Mouse (Mus musculus) C2C12 (cell line): ENCODE measurements at regions not wholly inside any gene's neighbourhood (a gene's known extent, or its start where the extent isn't known, plus 50 kb on each side); places are given as distances from the start of the nearest gene placed in this dataset.

Experiments
- H3K27me3 ChIP-seq: one replicate; pipeline ENCODE4 v1.6.1; 2011; ENCODE audit not compliant: control insufficient read depth, insufficient read depth, insufficient read length
- H3K36me3 ChIP-seq: one replicate; pipeline ENCODE4 v1.6.1; 2011; ENCODE audit not compliant: control insufficient read depth, insufficient read depth
- H3K4me3 ChIP-seq: one replicate; pipeline ENCODE4 v1.5.1; 2011; ENCODE audit warnings: mild to moderate bottlenecking, control low read depth; ENCODE audit not compliant: poor library complexity, insufficient read depth, severe bottlenecking
- H3K79me2 ChIP-seq: one replicate; pipeline ENCODE4 v1.6.1; 2011; ENCODE audit not compliant: control insufficient read depth, insufficient read depth
- H3K79me3 ChIP-seq: one replicate; pipeline ENCODE4 v1.6.1; 2011; ENCODE audit warnings: low read depth, control low read depth
- H3ac ChIP-seq: one replicate; pipeline ENCODE3; 2011; ENCODE audit warnings: low read depth; ENCODE audit not compliant: control insufficient read depth, insufficient read length
- CEBPB ChIP-seq: IDR thresholded peaks from one replicate; pipeline ENCODE4 v1.6.1; 2011; ENCODE audit warnings: low read depth, mild to moderate bottlenecking, control low read depth, moderate library complexity
- CTCF ChIP-seq: IDR thresholded peaks from one replicate; pipeline ENCODE4 v1.5.1; 2011; ENCODE audit not compliant: control insufficient read depth, insufficient read depth, insufficient read length
- FOSL1 ChIP-seq: IDR thresholded peaks from one replicate; pipeline ENCODE4 v1.8.0; 2011; ENCODE audit warnings: mild to moderate bottlenecking, low read length; ENCODE audit not compliant: poor library complexity, insufficient read depth, severe bottlenecking
- MAX ChIP-seq: IDR thresholded peaks from one replicate; pipeline ENCODE4 v1.6.1; 2011; ENCODE audit warnings: mild to moderate bottlenecking, control low read depth
- MYOD1 ChIP-seq: IDR thresholded peaks from one replicate; pipeline ENCODE4 v1.6.1; 2011; ENCODE audit warnings: low read depth; ENCODE audit not compliant: control insufficient read depth, insufficient read length
- MYOG ChIP-seq: IDR thresholded peaks from one replicate; pipeline ENCODE4 v1.6.1; 2011; ENCODE audit not compliant: control insufficient read depth, insufficient read length; ENCODE audit errors: extremely low read depth
- USF1 ChIP-seq: IDR thresholded peaks from one replicate; pipeline ENCODE4 v1.6.1; 2011; ENCODE audit warnings: low read depth, mild to moderate bottlenecking, control low read depth, moderate library complexity

- H3K4me3 ChIP-seq = no peak overlapping the region
Measured at GRCm38 (mm10) chr12:50967168-50967810, 318.4 kb upstream of the Prkd1 start.

GRCm38 (mm10) chr12:50953971-50954370 lies 305.1 kb upstream of the Prkd1 start:
- Histone ChIP-seq H3K79me2 (no peaks in the 10 kb centered on the region), H3K36me3 (no peaks in the 10 kb centered on the region), H3K4me3 (no peak overlapping the region), H3ac (no peak overlapping the region), H3K27me3 (no peaks in the 10 kb centered on the region), H3K79me3 (no peaks in the 10 kb centered on the region)
- TF ChIP-seq CTCF = no peak
- TF ChIP-seq MYOG = no peak
- no peak for TF ChIP-seq MYOD1
- no peak for TF ChIP-seq USF1
- no peak for TF ChIP-seq FOSL1
- no peak for TF ChIP-seq CEBPB
- no peak for TF ChIP-seq MAX

More at GRCm38 (mm10) chr12:50967168-50967810, 318.4 kb upstream of the Prkd1 start:
- Histone ChIP-seq H3K36me3 (no peaks in the 10 kb centered on the region), H3K79me2 (no peaks in the 10 kb centered on the region), H3K27me3 (no peaks in the 10 kb centered on the region), H3ac (no peak overlapping the region), H3K79me3 (no peaks in the 10 kb centered on the region)
- TF ChIP-seq MYOG (no peak), CTCF (no peak), MAX (no peak), FOSL1 (no peak), MYOD1 (no peak), USF1 (no peak), CEBPB (no peak)

- no peak for TF ChIP-seq MAX
- TF ChIP-seq MYOG = no peak
- TF ChIP-seq USF1 = no peak
- no peak for TF ChIP-seq CTCF
- Histone ChIP-seq H3K27me3 (no peaks in the 10 kb centered on the region), H3K36me3 (no peaks in the 10 kb centered on the region), H3K79me3 (no peaks in the 10 kb centered on the region), H3ac (no peak overlapping the region), H3K4me3 (no peak overlapping the region), H3K79me2 (no peaks in the 10 kb centered on the region)
Measured at GRCm38 (mm10) chr12:50947035-50947434, 298.1 kb upstream of the Prkd1 start.

GRCm38 (mm10) chr12:50943741-50944521 lies 295.0 kb upstream of the Prkd1 start:
- H3K79me2 ChIP-seq = no peaks in the 10 kb centered on the region
- no peaks in the 10 kb centered on the region for H3K36me3 ChIP-seq
- H3ac ChIP-seq = no peak overlapping the region
- TF ChIP-seq CTCF (peak; percentile 30), MYOD1 (no peak), MYOG (no peak)
- H3K79me3 ChIP-seq = no peaks in the 10 kb centered on the region
- no peaks in the 10 kb centered on the region for H3K27me3 ChIP-seq
- no peak overlapping the region for H3K4me3 ChIP-seq

- no peak overlapping the region for H3ac ChIP-seq
- no peak overlapping the region for H3K4me3 ChIP-seq
- H3K79me2 ChIP-seq = no peaks in the 10 kb centered on the region
- no peaks in the 10 kb centered on the region for H3K36me3 ChIP-seq
- H3K27me3 ChIP-seq = no peaks in the 10 kb centered on the region
- TF ChIP-seq MYOG (no peak), USF1 (no peak), FOSL1 (no peak), CEBPB (no peak), MAX (no peak), MYOD1 (no peak)
- H3K79me3 ChIP-seq = no peaks in the 10 kb centered on the region
Measured at GRCm38 (mm10) chr12:50943340-50943739, 294.4 kb upstream of the Prkd1 start.

GRCm38 (mm10) chr12:50935516-50935915 lies 286.6 kb upstream of the Prkd1 start:
- Histone ChIP-seq H3K79me3 (no peaks in the 10 kb centered on the region), H3K27me3 (no peaks in the 10 kb centered on the region), H3K79me2 (no peaks in the 10 kb centered on the region), H3K36me3 (no peaks in the 10 kb centered on the region), H3ac (no peak overlapping the region), H3K4me3 (no peak overlapping the region)
- TF ChIP-seq CTCF (no peak), MAX (no peak), FOSL1 (no peak), USF1 (no peak), MYOG (no peak), MYOD1 (no peak), CEBPB (no peak)
